Mouse (Mus musculus) cerebellum, adult 9-11 months (tissue): ENCODE results near the gene Ccng1.
"Not testable (repeated sequence)": the region's sequence is repeated elsewhere in the genome, so short reads cannot be mapped to it uniquely, and the experiment has no call there.

Experiments used
- DNase-seq: peaks from one replicate; pipeline ENCODE4 v3.0.0; 2022

Gene Ccng1

GRCm38 (mm10) chr11:40715524-40715923, 39.6 kb downstream of the Ccng1 start:
- DNase-seq: no peak

DNA sequence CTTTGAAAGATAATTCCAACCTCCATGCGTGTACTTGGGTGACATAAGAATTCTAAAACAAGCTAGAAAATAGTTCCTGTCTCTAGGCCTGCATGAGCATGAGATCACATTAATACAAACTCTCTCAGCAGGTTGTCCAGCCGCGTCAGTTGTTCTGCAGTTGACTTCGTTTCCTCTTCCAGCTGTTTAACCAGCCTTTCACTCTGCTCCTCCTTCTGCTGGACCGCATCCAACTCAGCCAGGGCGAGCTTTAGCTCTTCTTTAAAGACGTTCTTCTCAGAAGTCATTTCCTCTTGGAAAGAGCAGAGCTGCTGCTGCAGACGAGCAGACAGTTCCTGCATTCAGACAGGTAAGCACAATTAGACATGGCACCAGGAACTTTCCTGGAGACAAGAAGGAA, 41.3 kb downstream of the Ccng1 start:
- DNase-seq: no peak

DNA sequence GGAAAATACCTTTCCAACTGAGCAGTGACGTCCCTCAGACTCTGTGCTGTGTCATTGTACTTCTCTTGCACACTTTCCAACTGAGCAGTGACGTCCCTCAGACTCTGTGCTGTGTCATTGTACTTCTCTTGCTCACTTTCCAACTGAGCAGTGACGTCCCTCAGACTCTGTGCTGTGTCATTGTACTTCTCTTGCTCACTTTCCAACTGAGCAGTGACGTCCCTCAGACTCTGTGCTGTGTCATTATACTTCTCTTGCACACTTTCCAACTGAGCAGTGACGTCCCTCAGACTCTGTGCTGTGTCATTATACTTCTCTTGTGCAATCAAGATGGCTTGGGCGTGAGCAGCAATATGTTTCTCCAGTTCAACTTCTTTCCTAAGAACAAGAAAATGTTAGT, 45.2 kb downstream of the Ccng1 start:
- not testable (repeated sequence) for DNase-seq
